Mouse (Mus musculus) liver, embryonic 14.5 days (tissue): ENCODE results near the gene Zfp69. TPM values are rescaled to one million over a fixed set of nuclear protein-coding genes. Genes with fewer than 3 reads are reported as not detected.

Experiments
- ATAC-seq: fragments of 200-750 bp; cut with Nextera tagmentation; 2 replicates; pipeline ENCODE4 v1.8.0; 2017; ENCODE audit warnings: moderate number of reproducible peaks, mild to moderate bottlenecking, moderate library complexity; ENCODE audit not compliant: insufficient read depth
- DNase-seq, 3 experiments: peaks; one replicate each; pipeline ENCODE4 v3.0.0-alpha.2; 2012 to 2013; ENCODE audit warnings: low read depth in 3 of 3, low spot score in 3 of 3
- H3K27ac ChIP-seq: fragments of 300-500 bp; sonication (generic); 2 replicates; pipeline ENCODE4 v1.5.1; 2014; ENCODE audit warnings: moderate library complexity, mild to moderate bottlenecking, control low read depth, inconsistent platforms
- H3K27me3 ChIP-seq: fragments of 300-500 bp; sonication (generic); 2 replicates; pipeline ENCODE4 v1.6.1; 2014; ENCODE audit warnings: mild to moderate bottlenecking, low read length, moderate library complexity; ENCODE audit not compliant: control insufficient read depth, insufficient read depth
- H3K36me3 ChIP-seq: fragments of 300-500 bp; sonication (generic); replicated peaks from 2 replicates; pipeline ENCODE4 v1.6.1; 2014; ENCODE audit warnings: low read depth; ENCODE audit not compliant: control insufficient read depth, insufficient read depth
- H3K4me1 ChIP-seq, 2 experiments: fragments of 200-500 bp in 1 of 2; fragments of 300-500 bp in 1 of 2; sonication (generic) in 1 of 2; replicated peaks; 2 replicates each; pipeline ENCODE4 v1.6.1; 2012 to 2014; ENCODE audit warnings: antibody characterized with exemption in 1 of 2, inconsistent platforms in 1 of 2, low read length in 1 of 2; ENCODE audit not compliant: control insufficient read depth in 2 of 2, insufficient read depth in 2 of 2
- H3K4me2 ChIP-seq: fragments of 300-500 bp; sonication (generic); 2 replicates; pipeline ENCODE4 v1.6.1; 2014; ENCODE audit warnings: low read depth, mild to moderate bottlenecking, control low read depth, moderate library complexity
- H3K4me3 ChIP-seq, 2 experiments: fragments of 200-500 bp in 1 of 2; fragments of 300-500 bp in 1 of 2; sonication (generic) in 1 of 2; 2 replicates each; pipeline ENCODE4 v1.5.1; 2012 to 2014; ENCODE audit warnings: low read depth in 2 of 2, low read length in 2 of 2, mild to moderate bottlenecking in 2 of 2, control low read depth in 1 of 2, inconsistent platforms in 1 of 2, moderate library complexity in 1 of 2; ENCODE audit not compliant: insufficient read depth in 1 of 2
- H3K9ac ChIP-seq: fragments of 300-500 bp; sonication (generic); replicated peaks from 2 replicates; pipeline ENCODE4 v1.6.1; 2014; ENCODE audit warnings: mild to moderate bottlenecking, control low read depth, moderate library complexity
- H3K9me3 ChIP-seq: fragments of 300-500 bp; sonication (generic); 2 replicates; pipeline ENCODE4 v1.6.1; 2016; ENCODE audit warnings: low read length, mixed read lengths; ENCODE audit not compliant: control insufficient read depth
- CTCF ChIP-seq: IDR thresholded peaks from 2 replicates; pipeline ENCODE4 v1.5.1; 2016; ENCODE audit warnings: antibody characterized with exemption, low read depth, control low read depth
- EP300 ChIP-seq: IDR thresholded peaks from 2 replicates; pipeline ENCODE4 v1.6.1; 2016; ENCODE audit warnings: antibody characterized with exemption, low read depth
- WGBS: fragments of 180-500 bp; shearing (Covaris S2); extraction: QIAGEN DNeasy Blood & Tissue Kit; methylation state at CpG from one replicate; pipeline ENCODE4 v1.1.7; 2014; ENCODE audit not compliant: insufficient replicate concordance; 5-methylcytosine and 5-hydroxymethylcytosine counted together
- polyA plus RNA-seq, 2 experiments: library from polyadenylated mRNA; depleted of rRNA in 1 of 2; stranded (reverse) in 1 of 2; unstranded in 1 of 2; fragments of >200 nt; fragmentation: Nextera tagmentation in 1 of 2; extraction: Ambion mirVana in 1 of 2; gene quantifications; 2 replicates each; pipeline versions ENCODE4 v1.2.1 to v1.2.3; 2012 to 2014

Zfp69 gene
- polyA plus RNA-seq, 2 experiments, result 1.0 to 1.2 TPM

- DNase-seq (no peak), ATAC-seq (no peak)
- no peak overlapping the region for H3K27ac ChIP-seq
- H3K9me3 ChIP-seq, result no peaks in the 10 kb centered on the region
- TF ChIP-seq EP300 (no peak), CTCF (no peak)
- H3K36me3 ChIP-seq, result no peaks in the 10 kb centered on the region
- H3K4me2 ChIP-seq, result no peak overlapping the region
- 88% methylated on average over 18 of the region's 18 CpGs for WGBS
- no peak overlapping the region for H3K9ac ChIP-seq
- no peaks in the 10 kb centered on the region for H3K27me3 ChIP-seq
- H3K4me1 ChIP-seq, result no peaks in the 10 kb centered on the region
- no peak overlapping the region for H3K4me3 ChIP-seq
These were observed 20.8 kb downstream of the Zfp69 start for GRCm38 (mm10) chr4:120930736-120931135.

GRCm38 (mm10) chr4:120928686-120929085 lies 22.8 kb downstream of the Zfp69 start:
- H3K4me2 ChIP-seq, result no peak overlapping the region
- 68% methylated on average over 3 of the region's 3 CpGs for WGBS
- no peaks in the 10 kb centered on the region for H3K9me3 ChIP-seq
- H3K9ac ChIP-seq, result no peak overlapping the region
- H3K36me3 ChIP-seq, result no peaks in the 10 kb centered on the region
- no peak for DNase-seq
- peak; percentile 24; the same call in 1 of the 2 replicates for TF ChIP-seq CTCF
- TF ChIP-seq EP300, result no peak
- no peak overlapping the region for H3K27ac ChIP-seq
- H3K4me3 ChIP-seq, result no peak overlapping the region
- no peaks in the 10 kb centered on the region for H3K27me3 ChIP-seq
- peaks cover 3 to 8% of the 10 kb centered on the region in 2 experiments; a peak in 3 of 4 replicates for H3K4me1 ChIP-seq
- no peak for ATAC-seq

- Histone ChIP-seq H3K9ac (peak overlapping the region; percentile 76), H3K27ac (peak overlapping the region; percentile 76), H3K27me3 (no peaks in the 10 kb centered on the region), H3K4me1 (peaks cover 3 to 8% of the 10 kb centered on the region in 2 experiments; a peak in 3 of 4 replicates), H3K4me3 (peak overlapping the region; percentile 59 to 72), H3K9me3 (no peaks in the 10 kb centered on the region), H3K4me2 (peak overlapping the region; percentile 79), H3K36me3 (peaks cover 7% of the 10 kb centered on the region)
- peak; percentile 76 for ATAC-seq
- DNase-seq, result peak; percentile 39 to 56 (median 39)
- TF ChIP-seq CTCF (peak; percentile 24; the same call in 1 of the 2 replicates), EP300 (no peak)
- 12% methylated on average over 3 of the region's 3 CpGs for WGBS
These were observed 26.1 kb downstream of the Zfp69 start for GRCm38 (mm10) chr4:120925386-120925785.

GRCm38 (mm10) chr4:120924554-120925299 lies 26.8 kb downstream of the Zfp69 start, which contains the start of gene Exo5:
TSS of gene Exo5 (minus strand) at chr4:120925017.
- H3K4me3 ChIP-seq, result peak within 1 kb of the TSS; percentile 59 to 72
- DNase-seq (peak; percentile 80 to 84 (median 82)), ATAC-seq (peak; percentile 99)
- H3K9ac ChIP-seq, result peak within 1 kb of the TSS; percentile 76
- H3K4me1 ChIP-seq, result peaks cover 3 to 8% of the 10 kb centered on the region in 2 experiments; a peak in 3 of 4 replicates
- H3K27me3 ChIP-seq, result no peaks in the 10 kb centered on the region
- peak within 1 kb of the TSS; percentile 76 for H3K27ac ChIP-seq
- TF ChIP-seq CTCF (no peak), EP300 (peak; percentile 70)
- H3K9me3 ChIP-seq, result no peaks in the 10 kb centered on the region
- H3K4me2 ChIP-seq, result peak within 1 kb of the TSS; percentile 79
- 0% methylated on average over 33 of the region's 33 CpGs for WGBS
- peaks cover 7% of the 10 kb centered on the region for H3K36me3 ChIP-seq

- no peak overlapping the region for H3K27ac ChIP-seq
- no peaks in the 10 kb centered on the region for H3K27me3 ChIP-seq
- DNase-seq (no peak), ATAC-seq (no peak)
- 87% methylated on average over 8 of the region's 8 CpGs for WGBS
- peaks cover 7% of the 10 kb centered on the region for H3K36me3 ChIP-seq
- no peak for TF ChIP-seq CTCF
- TF ChIP-seq EP300, result no peak
- no peak overlapping the region for H3K9ac ChIP-seq
- H3K4me3 ChIP-seq, result no peak overlapping the region
- H3K9me3 ChIP-seq, result no peaks in the 10 kb centered on the region
- H3K4me2 ChIP-seq, result no peak overlapping the region
- H3K4me1 ChIP-seq, result peaks cover 3 to 8% of the 10 kb centered on the region in 2 experiments; a peak in 3 of 4 replicates
These were observed 30.0 kb downstream of the Zfp69 start for GRCm38 (mm10) chr4:120921461-120921860.
